Mouse (Mus musculus): ENCODE results near the gene Lrtm1. TPM values are rescaled to one million over a fixed set of nuclear protein-coding genes. Genes with fewer than 3 reads are reported as not detected.

The Lrtm1 gene
- polyA plus RNA-seq (2014; fragmentation: Nextera tagmentation; extraction: Ambion mirVana): 0.18 and 0.32 TPM in 2 replicates

DNA sequence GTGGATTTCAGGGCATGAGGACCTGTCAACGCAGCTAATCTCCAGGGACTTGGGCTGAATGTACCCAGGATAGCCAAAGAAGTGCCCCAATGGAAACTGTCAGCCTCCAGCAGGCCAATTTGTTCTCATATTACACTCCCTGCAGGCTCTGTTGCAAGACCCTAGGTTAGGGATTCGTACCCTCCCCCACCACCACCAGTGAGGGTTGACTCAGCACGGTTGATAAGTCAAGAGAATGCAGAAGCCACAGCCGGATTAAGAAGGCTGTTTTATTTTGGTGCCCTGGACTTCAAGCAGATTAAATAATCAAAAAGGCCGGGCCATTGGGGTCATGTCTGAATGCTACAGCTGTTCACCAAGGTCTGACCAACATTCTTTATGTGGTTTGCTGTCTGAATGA lies at the start of gene Lrtm1:
Lrtm1 (plus strand) TSS at position 326 of the 400 bp plus-strand sequence.
- WGBS: 6% methylated on average over 5 of the region's 5 CpGs

DNA sequence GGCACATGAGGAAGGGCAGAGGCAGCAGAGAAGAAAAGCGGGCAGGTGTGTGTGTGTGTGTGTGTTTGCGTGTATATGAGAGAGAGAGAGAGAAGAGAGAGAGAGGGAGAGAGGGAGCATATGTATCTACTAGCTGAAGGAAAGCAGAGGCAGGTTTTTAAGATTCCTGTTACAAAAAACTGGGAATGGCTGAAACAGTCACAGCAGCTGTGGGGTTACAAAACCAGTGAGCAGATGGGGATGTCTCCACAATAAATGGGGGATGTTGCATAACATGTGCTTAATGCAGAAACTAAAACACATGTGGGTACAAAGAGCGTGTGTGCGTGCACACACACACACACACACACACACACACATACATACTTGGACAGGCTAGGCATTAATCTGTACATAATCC lies 48.8 kb upstream of the Lrtm1 start:
- H3K36me3 ChIP-seq (replicated peaks; ENCODE audit: control insufficient read depth, insufficient read depth, low read depth, low read length): no peaks in the 10 kb centered on the region
- no peak overlapping the region for H3K9ac ChIP-seq (replicated peaks; ENCODE audit: low read length)
- H3K27me3 ChIP-seq (ENCODE audit: control insufficient read depth, insufficient read depth, low read length): no peaks in the 10 kb centered on the region
- H3K9me3 ChIP-seq (replicated peaks; ENCODE audit: control insufficient read depth, low read length): no peaks in the 10 kb centered on the region
- H3K4me2 ChIP-seq (ENCODE audit: low read depth, low read length): no peak overlapping the region
- no peaks in the 10 kb centered on the region for H3K4me1 ChIP-seq (ENCODE audit: control insufficient read depth, insufficient read depth, low read length)
- ATAC-seq (replicated peaks; ENCODE audit: insufficient number of reproducible peaks, low FRiP score, low TSS enrichment, low read depth) (no peak), DNase-seq (ENCODE audit: low spot score) (no peak)
- H3K27ac ChIP-seq (replicated peaks; ENCODE audit: low read depth, low read length): no peak overlapping the region
- 89% methylated on average over 4 of the region's 4 CpGs for WGBS
- H3K4me3 ChIP-seq (ENCODE audit: low read depth, low read length): no peak overlapping the region

More for the DNA sequence above, at the start of gene Lrtm1:
- Histone ChIP-seq H3K4me3 (ENCODE audit: low read depth, low read length) (no peak within 1 kb of the TSS), H3K9me3 (replicated peaks; ENCODE audit: control insufficient read depth, low read length) (no peaks in the 10 kb centered on the region), H3K4me1 (ENCODE audit: control insufficient read depth, insufficient read depth, low read length) (no peaks in the 10 kb centered on the region), H3K27ac (replicated peaks; ENCODE audit: low read depth, low read length) (no peak within 1 kb of the TSS), H3K9ac (replicated peaks; ENCODE audit: low read length) (no peak within 1 kb of the TSS), H3K4me2 (ENCODE audit: low read depth, low read length) (no peak within 1 kb of the TSS), H3K27me3 (ENCODE audit: control insufficient read depth, insufficient read depth, low read length) (no peaks in the 10 kb centered on the region), H3K36me3 (replicated peaks; ENCODE audit: control insufficient read depth, insufficient read depth, low read depth, low read length) (no peaks in the 10 kb centered on the region)
- ATAC-seq (replicated peaks; ENCODE audit: insufficient number of reproducible peaks, low FRiP score, low TSS enrichment, low read depth) (no peak), DNase-seq (ENCODE audit: low spot score) (peak; percentile 67)

DNA sequence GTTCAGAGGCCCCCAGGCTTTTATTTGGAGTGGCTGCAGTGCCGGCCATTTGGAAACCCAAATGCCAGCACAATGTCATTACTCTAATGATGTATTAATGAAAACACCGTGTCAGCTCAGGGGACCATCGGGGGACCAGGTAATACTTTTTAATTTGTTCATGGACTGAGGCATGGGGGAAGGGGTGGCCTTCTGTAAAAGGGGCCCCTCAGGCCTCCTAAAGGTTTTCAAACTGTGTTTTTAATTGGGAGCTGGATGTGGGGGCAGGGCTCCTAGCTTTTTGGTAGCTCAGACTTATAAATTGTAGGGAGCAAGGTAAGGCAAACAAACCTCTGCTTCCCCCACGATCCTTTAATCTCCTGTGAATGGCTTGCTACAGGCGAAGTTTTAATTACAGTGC lies 45.4 kb upstream of the Lrtm1 start:
- H3K27ac ChIP-seq (replicated peaks; ENCODE audit: low read depth, low read length): no peak overlapping the region
- H3K9me3 ChIP-seq (replicated peaks; ENCODE audit: control insufficient read depth, low read length): no peaks in the 10 kb centered on the region
- no peak for ATAC-seq (replicated peaks; ENCODE audit: insufficient number of reproducible peaks, low FRiP score, low TSS enrichment, low read depth)
- H3K27me3 ChIP-seq (ENCODE audit: control insufficient read depth, insufficient read depth, low read length): no peaks in the 10 kb centered on the region
- no peaks in the 10 kb centered on the region for H3K36me3 ChIP-seq (replicated peaks; ENCODE audit: control insufficient read depth, insufficient read depth, low read depth, low read length)
- H3K4me1 ChIP-seq (ENCODE audit: control insufficient read depth, insufficient read depth, low read length): no peaks in the 10 kb centered on the region
- no peak overlapping the region for H3K4me3 ChIP-seq (ENCODE audit: low read depth, low read length)
- H3K9ac ChIP-seq (replicated peaks; ENCODE audit: low read length): no peak overlapping the region
- 23% methylated on average over 5 of the region's 5 CpGs for WGBS
- DNase-seq (ENCODE audit: low spot score): no peak
- H3K4me2 ChIP-seq (ENCODE audit: low read depth, low read length): no peak overlapping the region

DNA sequence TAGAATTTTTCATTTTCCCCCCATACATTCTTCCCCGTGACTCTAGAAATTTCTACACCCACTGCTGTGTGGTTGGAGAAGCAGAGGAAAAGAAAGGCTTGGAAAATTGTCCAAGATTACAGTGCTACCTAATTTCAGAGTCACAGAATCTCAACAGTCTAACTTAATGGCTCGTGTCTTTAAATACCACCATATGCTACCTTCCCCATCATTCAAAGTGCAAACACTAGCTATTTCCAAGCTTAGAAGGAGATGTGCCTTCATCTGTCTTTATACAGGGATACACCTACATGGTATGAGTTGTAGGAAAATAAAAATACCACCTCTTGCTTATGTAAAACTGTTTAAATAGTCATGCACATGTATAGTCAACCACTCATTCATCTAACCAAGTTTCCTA lies 38.8 kb upstream of the Lrtm1 start:
- no peak for ATAC-seq (replicated peaks; ENCODE audit: insufficient number of reproducible peaks, low FRiP score, low TSS enrichment, low read depth)

DNA sequence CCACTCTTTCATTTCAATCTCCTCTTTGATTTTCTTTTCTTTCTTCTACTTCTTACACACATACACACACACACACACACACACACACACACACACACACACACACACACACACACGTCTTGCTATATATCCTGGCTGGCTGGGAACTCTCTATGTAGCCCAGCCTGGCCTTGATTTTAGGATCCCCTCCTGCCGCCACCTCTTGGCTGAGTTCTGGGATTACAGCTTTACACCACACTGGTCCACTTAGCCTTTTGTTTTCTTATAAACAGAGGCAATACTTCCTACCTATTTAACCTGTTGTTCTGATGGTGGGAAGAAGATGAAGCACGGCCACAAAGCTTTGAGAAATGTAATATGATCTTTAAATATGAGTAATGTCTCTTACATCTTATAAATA lies 37.5 kb upstream of the Lrtm1 start:
- Histone ChIP-seq H3K9ac (replicated peaks; ENCODE audit: low read length) (no peak overlapping the region), H3K4me1 (ENCODE audit: control insufficient read depth, insufficient read depth, low read length) (no peaks in the 10 kb centered on the region), H3K27ac (replicated peaks; ENCODE audit: low read depth, low read length) (no peak overlapping the region), H3K4me3 (ENCODE audit: low read depth, low read length) (no peak overlapping the region), H3K27me3 (ENCODE audit: control insufficient read depth, insufficient read depth, low read length) (no peaks in the 10 kb centered on the region), H3K9me3 (replicated peaks; ENCODE audit: control insufficient read depth, low read length) (no peaks in the 10 kb centered on the region), H3K4me2 (ENCODE audit: low read depth, low read length) (no peak overlapping the region), H3K36me3 (replicated peaks; ENCODE audit: control insufficient read depth, insufficient read depth, low read depth, low read length) (no peaks in the 10 kb centered on the region)
- ATAC-seq (replicated peaks; ENCODE audit: insufficient number of reproducible peaks, low FRiP score, low TSS enrichment, low read depth): no peak
- DNase-seq (ENCODE audit: low spot score): peak; percentile 61
- WGBS: 23% methylated on average over 3 of the region's 3 CpGs

More for the DNA sequence above, 38.8 kb upstream of the Lrtm1 start:
- H3K36me3 ChIP-seq (replicated peaks; ENCODE audit: control insufficient read depth, insufficient read depth, low read depth, low read length): no peaks in the 10 kb centered on the region
- no peaks in the 10 kb centered on the region for H3K27me3 ChIP-seq (ENCODE audit: control insufficient read depth, insufficient read depth, low read length)
- no peaks in the 10 kb centered on the region for H3K9me3 ChIP-seq (replicated peaks; ENCODE audit: control insufficient read depth, low read length)
- no peaks in the 10 kb centered on the region for H3K4me1 ChIP-seq (ENCODE audit: control insufficient read depth, insufficient read depth, low read length)
- WGBS: 82% methylated on average over 2 of the region's 2 CpGs
- H3K4me3 ChIP-seq (ENCODE audit: low read depth, low read length): no peak overlapping the region
- H3K9ac ChIP-seq (replicated peaks; ENCODE audit: low read length): no peak overlapping the region
- DNase-seq (ENCODE audit: low spot score): no peak
- H3K27ac ChIP-seq (replicated peaks; ENCODE audit: low read depth, low read length): no peak overlapping the region
- H3K4me2 ChIP-seq (ENCODE audit: low read depth, low read length): no peak overlapping the region

DNA sequence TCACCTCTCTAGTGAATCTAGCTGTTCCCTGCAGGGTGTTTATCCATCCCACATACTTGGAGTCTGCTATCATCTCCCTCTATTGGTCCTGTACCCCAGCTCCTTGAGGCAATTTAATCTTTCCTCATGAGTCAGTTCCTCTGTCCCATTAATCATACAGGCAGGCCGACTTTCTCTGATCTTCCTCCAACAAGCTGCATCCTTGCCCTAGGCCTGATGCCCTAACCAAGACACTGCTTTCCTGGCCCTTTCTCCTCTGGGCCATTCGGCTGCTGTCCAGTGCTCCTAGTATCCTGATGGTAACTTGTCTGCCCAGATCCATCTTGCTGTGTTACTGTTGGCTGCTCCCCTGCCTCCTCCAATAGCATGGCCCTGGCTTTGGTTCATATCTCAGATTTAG lies 33.7 kb upstream of the Lrtm1 start:
- no peak for ATAC-seq (replicated peaks; ENCODE audit: insufficient number of reproducible peaks, low FRiP score, low TSS enrichment, low read depth)
- Histone ChIP-seq H3K9me3 (replicated peaks; ENCODE audit: control insufficient read depth, low read length) (no peaks in the 10 kb centered on the region), H3K27me3 (ENCODE audit: control insufficient read depth, insufficient read depth, low read length) (no peaks in the 10 kb centered on the region), H3K36me3 (replicated peaks; ENCODE audit: control insufficient read depth, insufficient read depth, low read depth, low read length) (no peaks in the 10 kb centered on the region), H3K4me3 (ENCODE audit: low read depth, low read length) (no peak overlapping the region), H3K4me1 (ENCODE audit: control insufficient read depth, insufficient read depth, low read length) (no peaks in the 10 kb centered on the region), H3K4me2 (ENCODE audit: low read depth, low read length) (no peak overlapping the region), H3K9ac (replicated peaks; ENCODE audit: low read length) (no peak overlapping the region), H3K27ac (replicated peaks; ENCODE audit: low read depth, low read length) (no peak overlapping the region)
- no peak for DNase-seq (ENCODE audit: low spot score)
- 80% methylated on average over 2 of the region's 2 CpGs for WGBS

DNA sequence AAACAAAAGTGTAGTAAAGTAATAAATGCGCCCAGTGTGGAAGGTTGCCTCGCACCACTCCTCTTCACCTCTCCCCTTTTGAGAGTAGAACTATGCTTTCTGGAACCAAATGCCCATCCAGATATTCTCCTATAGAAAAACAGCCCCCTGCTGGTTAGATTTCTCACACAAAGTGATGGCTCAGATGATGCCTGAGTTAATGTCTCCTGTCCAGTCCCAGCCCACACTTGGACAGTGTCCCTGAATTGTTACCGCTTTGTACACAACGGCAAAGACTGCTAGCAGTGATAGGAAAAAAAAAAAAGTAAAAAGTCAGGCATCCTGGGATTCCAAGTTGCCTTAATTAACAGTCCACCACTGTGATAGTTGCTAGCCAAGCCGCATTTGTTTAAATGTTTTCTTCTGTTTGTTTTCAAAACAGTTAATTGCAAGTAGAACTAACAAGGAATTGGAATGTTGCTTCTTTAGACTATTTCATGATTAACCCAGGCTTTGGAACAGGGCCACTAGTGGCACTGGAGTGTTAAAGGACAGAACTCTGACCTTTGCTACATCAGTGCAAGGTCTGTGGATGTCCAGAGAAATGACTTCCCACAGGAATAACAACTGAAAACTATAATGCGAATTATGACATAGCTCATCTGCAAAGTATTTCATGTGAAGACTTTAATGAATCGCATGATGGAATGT lies 29.7 kb upstream of the Lrtm1 start:
- H3K36me3 ChIP-seq (replicated peaks; ENCODE audit: control insufficient read depth, insufficient read depth, low read depth, low read length): no peaks in the 10 kb centered on the region
- H3K4me2 ChIP-seq (ENCODE audit: low read depth, low read length): no peak overlapping the region
- no peak overlapping the region for H3K4me3 ChIP-seq (ENCODE audit: low read depth, low read length)
- H3K9ac ChIP-seq (replicated peaks; ENCODE audit: low read length): no peak overlapping the region
- no peaks in the 10 kb centered on the region for H3K9me3 ChIP-seq (replicated peaks; ENCODE audit: control insufficient read depth, low read length)
- no peak for DNase-seq (ENCODE audit: low spot score)
- no peak overlapping the region for H3K27ac ChIP-seq (replicated peaks; ENCODE audit: low read depth, low read length)
- no peaks in the 10 kb centered on the region for H3K4me1 ChIP-seq (ENCODE audit: control insufficient read depth, insufficient read depth, low read length)
- WGBS: 86% methylated on average over 7 of the region's 7 CpGs
- H3K27me3 ChIP-seq (ENCODE audit: control insufficient read depth, insufficient read depth, low read length): no peaks in the 10 kb centered on the region
- ATAC-seq (replicated peaks; ENCODE audit: insufficient number of reproducible peaks, low FRiP score, low TSS enrichment, low read depth): no peak

DNA sequence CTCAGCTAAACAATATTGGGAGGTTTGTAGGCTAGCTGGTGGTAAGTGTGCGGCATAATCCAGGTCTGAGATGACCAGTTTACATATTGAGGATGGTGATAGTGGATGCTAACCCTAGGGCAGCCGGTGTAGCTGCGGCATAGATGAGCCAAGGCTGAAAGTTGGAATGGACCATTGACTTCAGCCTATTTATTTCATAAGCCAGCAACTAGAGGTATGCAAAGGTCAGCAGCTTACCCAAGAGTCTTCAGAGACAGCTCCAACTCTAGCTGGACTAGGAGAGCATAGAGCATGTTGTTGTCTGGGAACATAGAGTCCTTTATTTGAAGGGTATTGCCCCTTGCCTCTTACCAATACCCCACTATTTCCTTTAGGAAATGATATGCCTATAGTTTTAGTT lies 21.4 kb upstream of the Lrtm1 start:
- ATAC-seq (replicated peaks; ENCODE audit: insufficient number of reproducible peaks, low FRiP score, low TSS enrichment, low read depth): no peak
- Histone ChIP-seq H3K27ac (replicated peaks; ENCODE audit: low read depth, low read length) (no peak overlapping the region), H3K9ac (replicated peaks; ENCODE audit: low read length) (no peak overlapping the region), H3K4me2 (ENCODE audit: low read depth, low read length) (no peak overlapping the region), H3K9me3 (replicated peaks; ENCODE audit: control insufficient read depth, low read length) (no peaks in the 10 kb centered on the region), H3K4me1 (ENCODE audit: control insufficient read depth, insufficient read depth, low read length) (no peaks in the 10 kb centered on the region), H3K27me3 (ENCODE audit: control insufficient read depth, insufficient read depth, low read length) (no peaks in the 10 kb centered on the region), H3K36me3 (replicated peaks; ENCODE audit: control insufficient read depth, insufficient read depth, low read depth, low read length) (no peaks in the 10 kb centered on the region), H3K4me3 (ENCODE audit: low read depth, low read length) (no peak overlapping the region)
- DNase-seq (ENCODE audit: low spot score): no peak
- WGBS: 100% methylated on average over 3 of the region's 3 CpGs
